Mouse (Mus musculus) thymus, adult 2 months (tissue): Measurements from ENCODE around the gene Gm26992.

Source experiments
- CTCF ChIP-seq: fragments of 200-500 bp; IDR thresholded peaks from 2 replicates; pipeline ENCODE4 v1.5.1; 2012; ENCODE audit warnings: mild to moderate bottlenecking, control low read depth, low read length, moderate library complexity, borderline replicate concordance; ENCODE audit not compliant: control insufficient read depth, poor library complexity, insufficient read depth; ENCODE audit errors: extremely low read depth
- POLR2A ChIP-seq: fragments of 200-500 bp; IDR thresholded peaks from 2 replicates; pipeline ENCODE4 v1.6.1; 2012; ENCODE audit warnings: mild to moderate bottlenecking, low read length, control low read depth, moderate library complexity; ENCODE audit not compliant: control insufficient read depth, poor library complexity, insufficient read depth; ENCODE audit errors: extremely low read depth

- no peak for TF ChIP-seq POLR2A
- no peak for TF ChIP-seq CTCF
Observed at GRCm38 (mm10) chrX:103452815-103453214, 31.0 kb downstream of the Gm26992 start.
